Mouse (Mus musculus) liver, embryonic 14.5 days (tissue): ENCODE measurements around the gene Asb6. TPM values are rescaled to one million over a fixed set of nuclear protein-coding genes. Genes with fewer than 3 reads are reported as not detected.

Experiments used
- ATAC-seq: fragments of 200-750 bp; cut with Nextera tagmentation; 2 replicates; pipeline ENCODE4 v1.8.0; 2017; ENCODE audit warnings: moderate number of reproducible peaks, mild to moderate bottlenecking, moderate library complexity; ENCODE audit not compliant: insufficient read depth
- DNase-seq, 3 experiments: peaks; one replicate each; pipeline ENCODE4 v3.0.0-alpha.2; 2012 to 2013; ENCODE audit warnings: low read depth in 3 of 3, low spot score in 3 of 3
- H3K27ac ChIP-seq: fragments of 300-500 bp; sonication (generic); 2 replicates; pipeline ENCODE4 v1.5.1; 2014; ENCODE audit warnings: moderate library complexity, mild to moderate bottlenecking, control low read depth, inconsistent platforms
- H3K27me3 ChIP-seq: fragments of 300-500 bp; sonication (generic); 2 replicates; pipeline ENCODE4 v1.6.1; 2014; ENCODE audit warnings: mild to moderate bottlenecking, low read length, moderate library complexity; ENCODE audit not compliant: control insufficient read depth, insufficient read depth
- H3K36me3 ChIP-seq: fragments of 300-500 bp; sonication (generic); replicated peaks from 2 replicates; pipeline ENCODE4 v1.6.1; 2014; ENCODE audit warnings: low read depth; ENCODE audit not compliant: control insufficient read depth, insufficient read depth
- H3K4me1 ChIP-seq, 2 experiments: fragments of 200-500 bp in 1 of 2; fragments of 300-500 bp in 1 of 2; sonication (generic) in 1 of 2; replicated peaks; 2 replicates each; pipeline ENCODE4 v1.6.1; 2012 to 2014; ENCODE audit warnings: antibody characterized with exemption in 1 of 2, inconsistent platforms in 1 of 2, low read length in 1 of 2; ENCODE audit not compliant: control insufficient read depth in 2 of 2, insufficient read depth in 2 of 2
- H3K4me2 ChIP-seq: fragments of 300-500 bp; sonication (generic); 2 replicates; pipeline ENCODE4 v1.6.1; 2014; ENCODE audit warnings: low read depth, mild to moderate bottlenecking, control low read depth, moderate library complexity
- H3K4me3 ChIP-seq, 2 experiments: fragments of 200-500 bp in 1 of 2; fragments of 300-500 bp in 1 of 2; sonication (generic) in 1 of 2; 2 replicates each; pipeline ENCODE4 v1.5.1; 2012 to 2014; ENCODE audit warnings: low read depth in 2 of 2, low read length in 2 of 2, mild to moderate bottlenecking in 2 of 2, control low read depth in 1 of 2, inconsistent platforms in 1 of 2, moderate library complexity in 1 of 2; ENCODE audit not compliant: insufficient read depth in 1 of 2
- H3K9ac ChIP-seq: fragments of 300-500 bp; sonication (generic); replicated peaks from 2 replicates; pipeline ENCODE4 v1.6.1; 2014; ENCODE audit warnings: mild to moderate bottlenecking, control low read depth, moderate library complexity
- H3K9me3 ChIP-seq: fragments of 300-500 bp; sonication (generic); 2 replicates; pipeline ENCODE4 v1.6.1; 2016; ENCODE audit warnings: low read length, mixed read lengths; ENCODE audit not compliant: control insufficient read depth
- CTCF ChIP-seq: IDR thresholded peaks from 2 replicates; pipeline ENCODE4 v1.5.1; 2016; ENCODE audit warnings: antibody characterized with exemption, low read depth, control low read depth
- EP300 ChIP-seq: IDR thresholded peaks from 2 replicates; pipeline ENCODE4 v1.6.1; 2016; ENCODE audit warnings: antibody characterized with exemption, low read depth
- WGBS: fragments of 180-500 bp; shearing (Covaris S2); extraction: QIAGEN DNeasy Blood & Tissue Kit; methylation state at CpG from one replicate; pipeline ENCODE4 v1.1.7; 2014; ENCODE audit not compliant: insufficient replicate concordance; 5-methylcytosine and 5-hydroxymethylcytosine counted together
- polyA plus RNA-seq, 2 experiments: library from polyadenylated mRNA; depleted of rRNA in 1 of 2; stranded (reverse) in 1 of 2; unstranded in 1 of 2; fragments of >200 nt; fragmentation: Nextera tagmentation in 1 of 2; extraction: Ambion mirVana in 1 of 2; gene quantifications; 2 replicates each; pipeline versions ENCODE4 v1.2.1 to v1.2.3; 2012 to 2014

Asb6 gene
- polyA plus RNA-seq, 2 experiments = 25.9 to 27.0 TPM

- DNase-seq (no peak), ATAC-seq (no peak)
- Histone ChIP-seq H3K9me3 (no peaks in the 10 kb centered on the region), H3K4me3 (no peak overlapping the region), H3K27ac (no peak overlapping the region), H3K27me3 (peaks cover 52% of the 10 kb centered on the region), H3K4me1 (peaks cover 0 to 3% of the 10 kb centered on the region in 2 experiments; a peak in 1 of 4 replicates), H3K36me3 (no peaks in the 10 kb centered on the region), H3K4me2 (no peak overlapping the region), H3K9ac (no peak overlapping the region)
- TF ChIP-seq CTCF (no peak), EP300 (no peak)
- 58% methylated on average over 3 of the region's 3 CpGs for WGBS
Measured at GRCm38 (mm10) chr2:30799456-30799855, 30.7 kb downstream of the Asb6 start.

DNA sequence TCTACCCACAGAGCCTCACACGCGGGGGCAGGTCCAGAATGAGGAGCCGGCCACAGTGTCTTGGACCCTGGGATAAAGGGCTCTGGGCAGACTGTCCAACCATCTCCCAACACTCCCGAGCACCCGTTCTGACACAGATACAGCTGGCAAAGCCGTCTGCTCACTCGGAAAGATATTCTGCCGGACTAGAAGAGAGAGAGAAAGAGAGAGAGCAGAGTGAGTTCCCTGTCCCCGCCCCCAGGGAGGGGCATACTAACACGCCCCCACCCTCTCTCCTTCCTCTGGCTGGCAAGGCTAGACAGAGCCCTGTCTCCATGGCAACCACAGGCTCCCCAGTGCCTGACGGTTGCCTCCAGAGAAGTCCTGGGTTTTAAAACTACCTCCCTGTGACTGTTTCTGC is 33.8 kb downstream of the Asb6 start:
- Histone ChIP-seq H3K27ac (no peak overlapping the region), H3K4me2 (peak overlapping the region; percentile 30; the same call in 1 of the 2 replicates), H3K4me3 (no peak overlapping the region), H3K9me3 (no peaks in the 10 kb centered on the region), H3K4me1 (peaks cover 3% of the 10 kb centered on the region in 2 experiments; a peak in 2 of 4 replicates), H3K9ac (no peak overlapping the region), H3K36me3 (no peaks in the 10 kb centered on the region), H3K27me3 (peaks cover 28% of the 10 kb centered on the region)
- TF ChIP-seq EP300 = no peak
- no peak for TF ChIP-seq CTCF
- no peak for ATAC-seq
- WGBS = 5% methylated on average over 11 of the region's 11 CpGs
- peak; percentile 49 to 55 (median 50) for DNase-seq

DNA sequence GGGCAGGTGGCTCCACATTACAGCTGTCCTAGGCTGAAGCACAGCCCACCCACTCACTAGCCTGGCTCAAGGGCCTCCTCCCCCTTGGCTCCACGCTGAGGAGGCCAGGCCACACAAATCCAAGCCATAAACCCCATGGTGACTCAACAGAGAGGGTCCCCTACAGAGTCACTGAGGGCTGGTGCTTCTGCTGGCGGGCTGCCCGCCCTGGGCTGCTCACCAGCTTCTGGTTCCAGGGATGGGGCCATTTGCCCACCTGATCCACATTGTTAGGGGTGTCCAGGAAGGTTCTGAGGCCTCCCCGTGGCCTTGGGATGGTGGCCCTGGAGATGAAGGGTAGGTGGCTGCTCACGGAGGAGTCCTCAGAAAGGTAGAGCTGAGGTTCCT is 34.3 kb downstream of the Asb6 start:
- DNase-seq = no peak
- H3K27me3 ChIP-seq = peaks cover 23% of the 10 kb centered on the region
- H3K9me3 ChIP-seq = no peaks in the 10 kb centered on the region
- peaks cover 3% of the 10 kb centered on the region in 2 experiments; a peak in 2 of 4 replicates for H3K4me1 ChIP-seq
- TF ChIP-seq EP300 (no peak), CTCF (no peak)
- no peak overlapping the region for H3K4me3 ChIP-seq
- H3K9ac ChIP-seq = no peak overlapping the region
- H3K4me2 ChIP-seq = no peak overlapping the region
- 53% methylated on average over 5 of the region's 5 CpGs for WGBS
- no peaks in the 10 kb centered on the region for H3K36me3 ChIP-seq
- ATAC-seq = no peak
- H3K27ac ChIP-seq = no peak overlapping the region

GRCm38 (mm10) chr2:30795271-30795888 is 34.8 kb downstream of the Asb6 start:
- 66% methylated on average over 7 of the region's 7 CpGs for WGBS
- Histone ChIP-seq H3K4me2 (peak overlapping the region; percentile 62), H3K4me1 (peaks cover 3% of the 10 kb centered on the region in 2 experiments; a peak in 2 of 4 replicates), H3K9me3 (no peaks in the 10 kb centered on the region), H3K27me3 (peaks cover 18% of the 10 kb centered on the region), H3K36me3 (no peaks in the 10 kb centered on the region), H3K4me3 (peak overlapping the region in 1 of 2 experiments; percentile 33; a peak in 2 of 4 replicates), H3K27ac (no peak overlapping the region), H3K9ac (0 out of 2 replicates have a peak overlapping the region, but pooled peaks have one; percentile 3)
- TF ChIP-seq CTCF (no peak), EP300 (no peak)
- DNase-seq = no peak
- ATAC-seq = no peak

DNA sequence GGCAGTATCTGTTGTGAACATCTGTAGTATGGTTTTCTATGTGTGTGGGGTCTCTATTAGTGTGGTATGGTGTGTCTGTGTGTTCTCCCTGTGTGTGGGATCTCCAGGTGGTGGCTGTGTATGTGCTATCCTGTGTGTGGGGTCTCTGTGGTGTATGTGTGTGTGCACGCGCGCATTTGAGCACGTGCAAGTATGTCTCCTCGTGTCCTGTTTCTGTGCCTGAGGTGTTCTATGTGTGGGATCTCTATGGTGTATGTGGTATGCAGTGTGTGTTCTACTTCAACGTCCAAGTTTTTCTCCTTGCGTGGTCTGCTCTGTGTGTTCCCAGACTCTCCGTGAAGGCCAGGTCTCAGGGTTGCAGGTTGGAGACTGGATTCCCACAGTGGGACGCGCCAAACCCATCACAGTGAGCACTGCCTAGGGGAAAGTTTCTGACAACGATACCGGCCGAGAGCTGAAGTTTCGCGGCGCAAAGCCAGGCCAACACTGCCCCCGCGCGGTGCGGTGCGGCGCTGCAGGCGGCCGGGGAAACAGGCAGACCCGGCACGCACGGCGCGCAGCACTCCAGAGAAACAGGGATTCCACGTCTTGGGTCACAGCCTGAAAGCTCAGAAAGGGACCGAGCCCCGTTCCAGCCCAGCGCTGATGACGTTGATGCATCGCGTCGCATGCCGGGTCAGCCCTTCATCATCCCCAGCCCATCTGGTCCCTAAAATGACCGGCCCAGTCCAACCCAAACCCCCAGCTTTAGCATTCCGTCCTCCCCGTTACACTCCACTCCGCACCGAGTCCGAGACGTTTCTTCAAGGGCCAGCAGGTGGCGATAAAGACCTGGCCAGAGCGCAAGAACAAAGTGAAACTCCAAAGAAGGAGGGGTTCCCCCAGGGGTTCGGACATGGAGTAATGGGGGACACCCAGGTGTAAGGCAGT is 35.7 kb downstream of the Asb6 start:
- DNase-seq = peak; percentile 60 to 77 (median 62)
- H3K4me3 ChIP-seq = peak overlapping the region; percentile 33 to 36
- peaks cover 3% of the 10 kb centered on the region in 2 experiments; a peak in 2 of 4 replicates for H3K4me1 ChIP-seq
- H3K27me3 ChIP-seq = peaks cover 9% of the 10 kb centered on the region; the same call in 1 of the 2 replicates
- H3K36me3 ChIP-seq = no peaks in the 10 kb centered on the region
- 6% methylated on average over 48 of the region's 48 CpGs for WGBS
- TF ChIP-seq EP300 (no peak), CTCF (peak; percentile 81)
- H3K4me2 ChIP-seq = peak overlapping the region; percentile 62
- no peaks in the 10 kb centered on the region for H3K9me3 ChIP-seq
- 0 out of 2 replicates have a peak overlapping the region, but pooled peaks have one; percentile 3 for H3K9ac ChIP-seq
- ATAC-seq = peak; percentile 77
- no peak overlapping the region for H3K27ac ChIP-seq
